Mouse (Mus musculus): ENCODE data around the gene Sept10. TPM values are rescaled to one million over a fixed set of nuclear protein-coding genes. Genes with fewer than 3 reads are reported as not detected.

Gene Sept10
- polyA plus RNA-seq, 1 experiment from 2014 or later = 22.7 TPM

GRCm38 (mm10) chr10:59223301-59223700 lies 1.7 kb upstream of the Sept10 start:
- 40% methylated on average over 14 of the region's 14 CpGs for WGBS

GRCm38 (mm10) chr10:59222271-59223101 lies 839 bp upstream of the Sept10 start:
- Histone ChIP-seq H3K36me3 (no peaks in the 10 kb centered on the region), H3K27me3 (no peaks in the 10 kb centered on the region), H3K27ac (peak overlapping the region; percentile 97), H3K4me2 (peak overlapping the region; percentile 100), H3K9me3 (no peaks in the 10 kb centered on the region), H3K4me3 (peak overlapping the region; percentile 84), H3K4me1 (replicated peaks) (peaks cover 29% of the 10 kb centered on the region), H3K9ac (peak overlapping the region; percentile 86)
- 2% methylated on average over 49 of the region's 49 CpGs for WGBS
- ATAC-seq (ENCODE audit: low FRiP score) = peak; percentile 43

More at GRCm38 (mm10) chr10:59223301-59223700, 1.7 kb upstream of the Sept10 start:
- Histone ChIP-seq H3K36me3 (no peaks in the 10 kb centered on the region), H3K27me3 (no peaks in the 10 kb centered on the region), H3K4me1 (replicated peaks) (peaks cover 29% of the 10 kb centered on the region), H3K4me2 (peak overlapping the region; percentile 100), H3K9me3 (no peaks in the 10 kb centered on the region), H3K9ac (peak overlapping the region; percentile 86), H3K4me3 (peak overlapping the region; percentile 84), H3K27ac (no peak overlapping the region)
- ATAC-seq (ENCODE audit: low FRiP score) = no peak

GRCm38 (mm10) chr10:59220824-59221472 lies 699 bp downstream of the Sept10 start:
- Histone ChIP-seq H3K9ac (peak overlapping the region; percentile 86), H3K27ac (peak overlapping the region; percentile 97), H3K4me2 (peak overlapping the region; percentile 100), H3K4me3 (peak overlapping the region; percentile 84), H3K27me3 (no peaks in the 10 kb centered on the region), H3K4me1 (replicated peaks) (peaks cover 29% of the 10 kb centered on the region), H3K9me3 (no peaks in the 10 kb centered on the region), H3K36me3 (no peaks in the 10 kb centered on the region)
- no peak for ATAC-seq (ENCODE audit: low FRiP score)
- WGBS = 1% methylated on average over 39 of the region's 39 CpGs

- no peak for ATAC-seq (ENCODE audit: low FRiP score)
Observed at GRCm38 (mm10) chr10:59200011-59200410, 21.6 kb downstream of the Sept10 start.

GRCm38 (mm10) chr10:59196763-59197162 lies 24.9 kb downstream of the Sept10 start:
- ATAC-seq (ENCODE audit: low FRiP score) = no peak
- Histone ChIP-seq H3K4me1 (replicated peaks) (peaks cover 14% of the 10 kb centered on the region), H3K4me2 (no peak overlapping the region), H3K4me3 (no peak overlapping the region), H3K27me3 (no peaks in the 10 kb centered on the region), H3K36me3 (no peaks in the 10 kb centered on the region), H3K9ac (no peak overlapping the region), H3K27ac (no peak overlapping the region), H3K9me3 (no peaks in the 10 kb centered on the region)
- 83% methylated on average over 3 of the region's 3 CpGs for WGBS

More at GRCm38 (mm10) chr10:59200011-59200410, 21.6 kb downstream of the Sept10 start:
- H3K9me3 ChIP-seq = no peaks in the 10 kb centered on the region
- H3K4me1 ChIP-seq (replicated peaks) = peaks cover 10% of the 10 kb centered on the region
- no peak overlapping the region for H3K9ac ChIP-seq
- H3K36me3 ChIP-seq = peaks cover 4% of the 10 kb centered on the region
- no peak overlapping the region for H3K27ac ChIP-seq
- no peaks in the 10 kb centered on the region for H3K27me3 ChIP-seq
- H3K4me2 ChIP-seq = no peak overlapping the region
- H3K4me3 ChIP-seq = no peak overlapping the region

GRCm38 (mm10) chr10:59194891-59195290 lies 26.8 kb downstream of the Sept10 start:
- Histone ChIP-seq H3K9ac (no peak overlapping the region), H3K27me3 (no peaks in the 10 kb centered on the region), H3K36me3 (peaks cover 10% of the 10 kb centered on the region; the same call in 1 of the 2 replicates), H3K4me3 (no peak overlapping the region), H3K4me2 (no peak overlapping the region), H3K9me3 (no peaks in the 10 kb centered on the region), H3K27ac (no peak overlapping the region), H3K4me1 (replicated peaks) (peaks cover 14% of the 10 kb centered on the region)
- 72% methylated on average over 5 of the region's 5 CpGs for WGBS
- ATAC-seq (ENCODE audit: low FRiP score) = no peak

GRCm38 (mm10) chr10:59182306-59182705 lies 39.3 kb downstream of the Sept10 start:
- H3K4me3 ChIP-seq = no peak overlapping the region
- H3K9ac ChIP-seq = no peak overlapping the region
- no peak for ATAC-seq (ENCODE audit: low FRiP score)

GRCm38 (mm10) chr10:59179620-59180019 lies 42.0 kb downstream of the Sept10 start:
- H3K4me1 ChIP-seq (replicated peaks) = no peaks in the 10 kb centered on the region
- H3K9me3 ChIP-seq = no peaks in the 10 kb centered on the region
- no peak for ATAC-seq (ENCODE audit: low FRiP score)
- no peak overlapping the region for H3K9ac ChIP-seq
- no peak overlapping the region for H3K4me2 ChIP-seq
- 85% methylated on average over 3 of the region's 3 CpGs for WGBS
- no peaks in the 10 kb centered on the region for H3K27me3 ChIP-seq
- no peak overlapping the region for H3K4me3 ChIP-seq
- H3K27ac ChIP-seq = no peak overlapping the region
- H3K36me3 ChIP-seq = peaks cover 15% of the 10 kb centered on the region

More at GRCm38 (mm10) chr10:59182306-59182705, 39.3 kb downstream of the Sept10 start:
- no peaks in the 10 kb centered on the region for H3K4me1 ChIP-seq (replicated peaks)
- 81% methylated on average over 3 of the region's 3 CpGs for WGBS
- H3K27ac ChIP-seq = no peak overlapping the region
- H3K9me3 ChIP-seq = no peaks in the 10 kb centered on the region
- no peaks in the 10 kb centered on the region for H3K27me3 ChIP-seq
- H3K4me2 ChIP-seq = no peak overlapping the region
- peaks cover 16% of the 10 kb centered on the region for H3K36me3 ChIP-seq

GRCm38 (mm10) chr10:59172539-59172938 lies 49.1 kb downstream of the Sept10 start:
- Histone ChIP-seq H3K27ac (no peak overlapping the region), H3K4me3 (no peak overlapping the region), H3K36me3 (peaks cover 21% of the 10 kb centered on the region), H3K27me3 (no peaks in the 10 kb centered on the region), H3K9ac (no peak overlapping the region), H3K4me2 (no peak overlapping the region), H3K9me3 (no peaks in the 10 kb centered on the region), H3K4me1 (replicated peaks) (no peaks in the 10 kb centered on the region)
- 96% methylated on average over 1 of the region's 1 CpGs for WGBS
- ATAC-seq (ENCODE audit: low FRiP score) = no peak

GRCm38 (mm10) chr10:59171042-59171441 lies 50.6 kb downstream of the Sept10 start:
- 73% methylated on average over 3 of the region's 3 CpGs for WGBS
- Histone ChIP-seq H3K4me3 (no peak overlapping the region), H3K4me2 (no peak overlapping the region), H3K36me3 (peaks cover 21% of the 10 kb centered on the region), H3K27me3 (no peaks in the 10 kb centered on the region), H3K27ac (no peak overlapping the region), H3K9ac (no peak overlapping the region), H3K4me1 (replicated peaks) (no peaks in the 10 kb centered on the region), H3K9me3 (no peaks in the 10 kb centered on the region)
- ATAC-seq (ENCODE audit: low FRiP score) = no peak

GRCm38 (mm10) chr10:59166104-59166944 lies 55.3 kb downstream of the Sept10 start:
- H3K27ac ChIP-seq = no peak overlapping the region
- 74% methylated on average over 14 of the region's 14 CpGs for WGBS
- H3K9ac ChIP-seq = no peak overlapping the region
- no peaks in the 10 kb centered on the region for H3K27me3 ChIP-seq
- peaks cover 14% of the 10 kb centered on the region for H3K36me3 ChIP-seq
- no peaks in the 10 kb centered on the region for H3K9me3 ChIP-seq
- no peaks in the 10 kb centered on the region for H3K4me1 ChIP-seq (replicated peaks)
- ATAC-seq (ENCODE audit: low FRiP score) = no peak
- H3K4me3 ChIP-seq = no peak overlapping the region
- no peak overlapping the region for H3K4me2 ChIP-seq
